ENCODE assay signal across 23 mouse cellular contexts in genomic region chr9:34688358-34688757, GRCm38 (mm10).
DNase-seq lines count a peak whose midpoint lies in the region; ATAC-seq and TF ChIP-seq lines count a peak whose summit lies in the region.
"Had no signal": no experiment of that assay in that cellular context is flagged by ENCODE, and none has a peak within 500 bp of the region (broad histone marks: within the 10 kb centered on the region; RNA-seq: fewer than 3 reads in every experiment).

No protein-coding gene starts in this region.

- WGBS in kidney, embryonic 16.5 days = 26% methylated on average over 4 of the region's 4 CpGs
- WGBS in kidney, adult 2 months = 22% methylated on average over 4 of the region's 4 CpGs
- 35% methylated on average over 4 of the region's 4 CpGs for WGBS in lung, postnatal 0 days

- no peaks in the 10 kb centered on the region for H3K27me3 ChIP-seq in kidney, embryonic 16.5 days (ENCODE audit: insufficient read depth, low read length)
- H3K27me3 ChIP-seq in kidney, adult 2 months (replicated peaks; ENCODE audit: control insufficient read depth, insufficient read depth, low read length) = no peaks in the 10 kb centered on the region
- H3K27me3 ChIP-seq in lung, postnatal 0 days (replicated peaks; ENCODE audit: insufficient read depth, low read length) = no peaks in the 10 kb centered on the region
- H3K27me3 ChIP-seq: forebrain, embryonic 13.5 days; hindbrain, embryonic 12.5 days; hindbrain, embryonic 15.5 days had no signal

- no peak overlapping the region for H3K4me3 ChIP-seq in kidney, embryonic 16.5 days (ENCODE audit: low read length)
- no peak overlapping the region for H3K4me3 ChIP-seq in kidney, adult 2 months (ENCODE audit: insufficient read depth, low read depth, low read length)
- H3K4me3 ChIP-seq in lung, postnatal 0 days (ENCODE audit: low read depth, low read length) = no peak overlapping the region
- H3K4me3 ChIP-seq: forebrain, embryonic 10.5 days; forebrain, embryonic 13.5 days; heart, adult 2 months; hindbrain, embryonic 12.5 days; hindbrain, embryonic 15.5 days had no signal

- H3K9me3 ChIP-seq in kidney, embryonic 16.5 days (ENCODE audit: low read length) = no peaks in the 10 kb centered on the region
- no peaks in the 10 kb centered on the region for H3K9me3 ChIP-seq in lung, postnatal 0 days (ENCODE audit: low read length)
- H3K9me3 ChIP-seq: forebrain, embryonic 10.5 days; forebrain, embryonic 13.5 days; hindbrain, embryonic 12.5 days; hindbrain, embryonic 15.5 days had no signal

- peak; percentile 6; the same call in 1 of the 2 replicates for ATAC-seq in frontal cortex, adult (ENCODE audit: low TSS enrichment)
- ATAC-seq in kidney, embryonic 16.5 days (ENCODE audit: low FRiP score, low TSS enrichment) = peak; percentile 39; the same call in 1 of the 2 replicates
- ATAC-seq in lung, postnatal 0 days = peak; percentile 23; the same call in 1 of the 2 replicates
- ATAC-seq in monocyte, adult 5-6 weeks (replicated peaks; ENCODE audit: insufficient number of reproducible peaks, low FRiP score, low TSS enrichment, poor library complexity, severe bottlenecking) = no peak
- ATAC-seq: activated CD4-positive, CD25-positive, alpha-beta regulatory T cell, adult 4 months; forebrain, embryonic 13.5 days; forebrain, embryonic 16.5 days had no signal

- no peak for TF ChIP-seq CTCF in kidney, adult 2 months (conservative IDR thresholded peaks at IDR 0.05; ENCODE audit: insufficient read depth, insufficient read length, low read depth, low read length)
- no peak for TF ChIP-seq CTCF in lung, postnatal 0 days (IDR thresholded peaks at IDR 0.05)

- no peak for TF ChIP-seq EP300 in lung, postnatal 0 days (IDR thresholded peaks at IDR 0.05)

- H3K27ac ChIP-seq in kidney, embryonic 16.5 days (ENCODE audit: low read length) = no peak overlapping the region
- H3K27ac ChIP-seq in kidney, adult 2 months (ENCODE audit: insufficient read depth, low read depth, low read length) = no peak overlapping the region
- H3K27ac ChIP-seq in lung, postnatal 0 days (ENCODE audit: low read length) = no peak overlapping the region
- H3K27ac ChIP-seq: forebrain, embryonic 10.5 days; forebrain, embryonic 13.5 days; heart, adult 2 months; hindbrain, embryonic 12.5 days; hindbrain, embryonic 15.5 days had no signal

- TF ChIP-seq POLR2A in kidney, adult 2 months (IDR thresholded peaks at IDR 0.05; ENCODE audit: low read depth, low read length) = no peak

- no peaks in the 10 kb centered on the region for H3K36me3 ChIP-seq in kidney, embryonic 16.5 days (ENCODE audit: insufficient read depth, low read length)
- H3K36me3 ChIP-seq in kidney, adult 2 months (ENCODE audit: control insufficient read depth, insufficient read depth, low read length) = no peaks in the 10 kb centered on the region
- H3K36me3 ChIP-seq in lung, postnatal 0 days (ENCODE audit: insufficient read depth, low read length) = no peaks in the 10 kb centered on the region
- H3K36me3 ChIP-seq: forebrain, embryonic 10.5 days; hindbrain, embryonic 12.5 days; hindbrain, embryonic 15.5 days had no signal

- no peak for DNase-seq in frontal cortex, postnatal 25 days (ENCODE audit: low spot score in 2 of 2)
- no peak for DNase-seq in kidney, adult 2 months
- DNase-seq in lung, postnatal 0 days (ENCODE audit: low spot score) = peak; percentile 12
- no peak for DNase-seq in lung, postnatal 4 days
- DNase-seq: adrenal gland, adult 8-10 months; adrenal gland, postnatal 25 days; cerebellum, adult 11-12 months; cerebellum, adult 8-10 months; cerebellum, postnatal 10 days; cerebellum, postnatal 36 days; embryo, embryonic 11 days; gastrocnemius, postnatal 25 days; heart, adult 2 months had no signal

- no peak overlapping the region for H3K4me2 ChIP-seq in kidney, embryonic 16.5 days (replicated peaks; ENCODE audit: low read depth, low read length)
- no peak overlapping the region for H3K4me2 ChIP-seq in lung, postnatal 0 days (replicated peaks; ENCODE audit: low read depth, low read length)
- H3K4me2 ChIP-seq: forebrain, embryonic 13.5 days; heart, embryonic 11.5 days; hindbrain, embryonic 12.5 days; hindbrain, embryonic 15.5 days had no signal

- no peaks in the 10 kb centered on the region; the same call in 1 of the 2 replicates for H3K4me1 ChIP-seq in kidney, embryonic 16.5 days (ENCODE audit: insufficient read depth, low read length)
- no peaks in the 10 kb centered on the region for H3K4me1 ChIP-seq in kidney, adult 2 months (ENCODE audit: control insufficient read depth, insufficient read depth, low read length)
- H3K4me1 ChIP-seq in lung, postnatal 0 days (ENCODE audit: insufficient read depth, low read depth, low read length) = no peaks in the 10 kb centered on the region
- H3K4me1 ChIP-seq: forebrain, embryonic 10.5 days; forebrain, embryonic 13.5 days; hindbrain, embryonic 12.5 days; hindbrain, embryonic 15.5 days had no signal

- H3K9ac ChIP-seq in kidney, embryonic 16.5 days (replicated peaks; ENCODE audit: low read length) = no peak overlapping the region
- H3K9ac ChIP-seq in lung, postnatal 0 days (replicated peaks; ENCODE audit: low read depth) = no peak overlapping the region
- H3K9ac ChIP-seq: forebrain, embryonic 13.5 days; hindbrain, embryonic 12.5 days; hindbrain, embryonic 15.5 days had no signal
